Mouse (Mus musculus): ENCODE measurements around the gene Fos.

DNA sequence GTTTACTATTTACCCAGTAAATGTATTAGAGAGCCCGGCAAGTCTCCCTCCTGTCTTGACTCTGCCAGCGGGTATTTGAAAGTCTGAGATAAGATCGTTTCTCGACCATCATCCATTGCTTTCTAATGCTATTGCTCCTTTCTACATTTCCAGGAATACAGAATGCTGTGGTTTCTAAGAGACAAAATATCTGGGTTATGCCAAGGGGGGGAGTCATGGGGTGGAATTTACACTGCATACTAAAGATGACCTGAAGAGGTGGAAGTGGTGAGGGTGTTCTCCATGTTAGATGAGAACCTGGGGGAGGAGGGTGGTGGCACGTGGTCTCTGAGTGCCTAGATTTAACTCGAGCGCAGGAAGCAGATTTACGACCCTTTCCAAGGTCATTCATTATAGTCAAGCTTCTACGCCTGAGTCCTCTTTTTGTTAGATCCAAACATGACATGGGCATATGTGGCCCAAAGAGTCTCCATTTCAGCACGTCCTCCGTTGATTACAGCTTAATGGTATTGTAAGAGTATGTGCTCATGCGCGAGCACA, 16.7 kb upstream of the Fos start:
- TF ChIP-seq CTCF (IDR thresholded peaks at IDR 0.05; ENCODE audit: low read depth, low read length) (no peak), TAL1 (conservative IDR thresholded peaks at IDR 0.05; ENCODE audit: low read depth, low read length) (no peak), GATA2 (IDR thresholded peaks at IDR 0.05; ENCODE audit: borderline replicate concordance, low read depth, low read length) (no peak)
